Mouse (Mus musculus) CD4-positive, CD25-positive, alpha-beta regulatory T cell, adult 4 months (primary cell): Measurements from ENCODE around the gene Eml1. TPM values are rescaled to one million over a fixed set of nuclear protein-coding genes. Genes with fewer than 3 reads are reported as not detected.
"Not testable (repeated sequence)": the region's sequence is repeated elsewhere in the genome, so short reads cannot be mapped to it uniquely, and the experiment has no call there.

ENCODE experiments used
- ATAC-seq: one replicate; pipeline ENCODE4 v1.8.0; 2017
- polyA plus RNA-seq, 2 experiments: library from polyadenylated mRNA; unstranded; fragments of 100-300 nt; shearing (Covaris generic); gene quantifications; one replicate each; pipeline ENCODE4 v1.2.1; 2017

Gene Eml1
- polyA plus RNA-seq, 2 experiments from 2014 or later: 0.32 TPM; not detected in 1

DNA sequence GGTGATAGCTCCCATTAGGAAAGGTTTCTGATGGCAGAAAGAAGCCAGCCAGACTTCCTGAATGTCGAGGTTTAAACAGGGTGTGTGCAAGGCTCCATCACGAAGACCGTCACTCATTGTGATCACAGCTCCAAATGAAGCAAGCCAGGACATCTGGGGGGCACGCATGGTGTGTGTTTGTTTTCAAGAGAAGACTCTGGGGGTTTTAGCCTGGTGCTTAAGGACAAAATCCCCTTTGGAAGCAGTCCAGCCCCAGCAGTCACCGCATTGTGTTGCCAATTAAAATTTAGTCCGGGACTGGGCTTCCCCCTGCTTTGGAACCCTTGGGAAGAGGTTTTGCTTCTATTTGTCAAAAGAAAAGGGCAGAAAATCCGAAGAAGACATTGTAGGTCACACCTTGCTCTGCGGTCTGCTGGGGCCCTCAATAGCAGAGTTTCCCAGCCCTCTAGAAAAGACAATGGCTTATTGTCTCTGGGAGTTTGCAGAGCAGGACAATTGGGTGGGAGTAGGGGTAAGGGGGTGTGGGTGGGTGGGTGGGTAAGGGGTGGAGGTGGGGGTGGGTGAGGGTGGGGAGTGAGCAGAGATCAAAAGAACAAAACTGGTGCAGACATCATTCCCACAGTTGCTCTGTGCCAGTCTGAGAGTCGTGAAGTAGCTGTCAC, 110.1 kb downstream of the Eml1 start:
- ATAC-seq: no peak

- ATAC-seq: no peak
Measured at GRCm38 (mm10) chr12:108489076-108489475, 118.3 kb downstream of the Eml1 start.

GRCm38 (mm10) chr12:108489741-108490140, 119.0 kb downstream of the Eml1 start:
- ATAC-seq: no peak

DNA sequence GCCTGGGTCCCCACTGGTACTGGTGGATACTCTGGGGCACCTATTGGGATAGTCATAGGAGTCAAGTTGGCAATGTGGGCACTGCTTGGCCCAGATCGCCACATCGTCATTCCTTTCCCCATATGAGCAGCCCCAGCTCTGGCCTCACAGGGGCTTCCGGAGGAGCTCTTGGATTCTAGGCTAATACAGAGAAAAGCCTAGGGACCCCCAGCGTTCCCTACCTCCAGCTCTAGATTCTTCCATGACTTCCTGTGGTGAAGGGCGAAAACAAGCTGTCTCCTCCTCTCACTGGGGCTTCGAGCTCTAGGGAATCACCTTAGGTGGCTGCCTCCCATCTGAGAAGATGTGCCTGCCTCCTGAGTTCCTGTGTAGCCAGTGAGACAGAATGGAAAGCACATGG, 119.6 kb downstream of the Eml1 start:
- ATAC-seq: no peak

- ATAC-seq: no peak
Measured at GRCm38 (mm10) chr12:108490954-108491353, 120.2 kb downstream of the Eml1 start.

DNA sequence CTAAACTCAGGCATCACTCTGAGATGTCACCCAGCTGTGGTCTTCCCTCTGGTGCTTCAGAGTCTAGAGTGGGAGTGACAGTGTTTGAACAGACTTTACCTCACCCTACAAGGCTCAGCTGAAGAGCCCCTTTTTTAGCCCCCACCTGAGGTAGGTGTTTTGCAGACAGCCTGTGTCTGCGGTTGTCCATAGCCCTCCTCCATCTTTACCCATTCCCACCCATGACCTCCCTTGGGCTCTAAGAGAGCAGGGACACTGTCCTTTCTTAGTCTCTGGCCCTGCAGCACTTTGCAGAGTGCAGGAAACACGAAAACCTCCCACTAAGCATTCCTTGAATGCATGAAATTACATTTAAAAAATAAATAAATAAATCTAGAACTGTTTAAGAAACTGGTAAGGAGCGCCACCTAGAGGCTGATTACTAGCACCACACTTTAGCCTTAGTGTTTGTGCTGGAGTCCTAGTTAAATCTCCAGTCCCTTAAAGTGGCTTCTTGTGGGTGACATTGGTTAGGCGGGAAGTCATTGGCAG, 123.3 kb downstream of the Eml1 start:
- ATAC-seq: no peak

GRCm38 (mm10) chr12:108495455-108496235, 124.9 kb downstream of the Eml1 start:
- no peak for ATAC-seq

GRCm38 (mm10) chr12:108503064-108503463, 132.3 kb downstream of the Eml1 start:
- no peak for ATAC-seq

GRCm38 (mm10) chr12:108503582-108503981, 132.8 kb downstream of the Eml1 start:
- ATAC-seq: no peak

- no peak for ATAC-seq
Measured at GRCm38 (mm10) chr12:108505846-108506245, 135.1 kb downstream of the Eml1 start.

- not testable (repeated sequence) for ATAC-seq
Measured at GRCm38 (mm10) chr12:108507046-108507445, 136.3 kb downstream of the Eml1 start.

GRCm38 (mm10) chr12:108510571-108510970, 139.8 kb downstream of the Eml1 start:
- ATAC-seq: no peak

GRCm38 (mm10) chr12:108511009-108511408, 140.3 kb downstream of the Eml1 start:
- no peak for ATAC-seq

- no peak for ATAC-seq
Measured at GRCm38 (mm10) chr12:108515464-108515863, 144.7 kb downstream of the Eml1 start.

DNA sequence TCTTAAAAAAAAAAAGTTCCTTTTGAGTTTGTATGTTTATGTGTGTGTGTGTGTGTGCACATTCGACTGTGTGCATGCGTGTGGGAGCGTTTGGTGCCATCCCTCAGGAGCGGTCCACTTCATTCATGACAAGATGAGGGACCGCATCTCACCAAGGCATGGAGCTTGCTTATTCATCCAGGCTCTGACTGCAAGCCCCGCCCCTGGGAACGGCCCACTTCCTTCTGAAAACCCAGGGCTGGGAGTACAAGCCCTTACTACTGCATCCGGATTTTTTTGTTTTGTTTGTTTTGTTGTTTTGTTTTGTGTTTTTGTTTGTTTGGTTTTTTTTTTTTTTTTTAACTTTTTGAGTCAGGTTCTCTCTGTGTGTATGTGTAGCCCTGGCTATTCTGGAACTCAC, 148.6 kb downstream of the Eml1 start:
- ATAC-seq: no peak

- ATAC-seq: peak; percentile 32
Measured at GRCm38 (mm10) chr12:108529214-108529613, 158.5 kb downstream of the Eml1 start.

GRCm38 (mm10) chr12:108534484-108534883, 163.7 kb downstream of the Eml1 start:
- ATAC-seq: no peak

DNA sequence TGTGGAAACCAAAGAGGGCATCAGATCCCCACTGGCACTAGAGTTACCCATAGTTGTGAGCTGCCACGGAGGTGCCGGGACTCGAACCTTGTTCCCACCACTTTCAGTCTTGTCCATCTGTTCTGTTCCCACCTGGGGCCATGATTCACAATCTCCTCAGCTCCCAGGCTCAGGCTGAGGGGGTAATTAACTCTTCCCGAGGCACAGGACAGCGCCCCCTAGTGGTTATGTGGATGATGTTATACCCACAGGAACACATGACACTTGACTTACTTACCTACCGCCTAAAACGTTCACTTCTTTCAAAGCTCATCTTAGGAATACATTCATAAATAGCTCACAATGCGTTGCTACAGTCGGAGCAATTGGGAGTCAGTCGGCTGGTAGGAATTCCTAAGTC, 165.7 kb downstream of the Eml1 start:
- ATAC-seq: no peak

- no peak for ATAC-seq
Measured at GRCm38 (mm10) chr12:108541088-108541487, 170.3 kb downstream of the Eml1 start.

GRCm38 (mm10) chr12:108546508-108547153, 175.9 kb downstream of the Eml1 start:
- no peak for ATAC-seq

- no peak for ATAC-seq
Measured at GRCm38 (mm10) chr12:108547251-108547875, 176.6 kb downstream of the Eml1 start.

DNA sequence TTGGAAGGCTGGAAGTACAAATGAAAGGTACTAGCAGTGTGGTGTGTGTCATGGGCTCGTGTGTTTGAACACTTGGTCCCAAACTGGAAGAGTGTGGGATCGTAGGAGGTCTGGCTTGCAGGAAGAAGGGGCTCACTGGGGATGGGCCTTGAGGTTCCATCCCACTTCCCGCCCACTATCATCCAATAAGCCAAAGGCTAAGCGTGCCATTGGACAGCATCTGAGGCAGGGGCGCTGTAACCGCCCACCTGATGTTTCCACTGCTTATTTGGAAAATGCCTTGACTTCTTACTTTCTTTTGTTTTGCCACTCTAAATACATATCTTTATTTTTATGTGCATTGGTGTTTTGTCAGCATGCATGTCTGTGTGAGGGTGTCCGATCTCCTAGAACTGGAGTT, 181.0 kb downstream of the Eml1 start:
- no peak for ATAC-seq

GRCm38 (mm10) chr12:108553079-108553478, 182.3 kb downstream of the Eml1 start:
- ATAC-seq: no peak
